In the genomic region with DNA sequence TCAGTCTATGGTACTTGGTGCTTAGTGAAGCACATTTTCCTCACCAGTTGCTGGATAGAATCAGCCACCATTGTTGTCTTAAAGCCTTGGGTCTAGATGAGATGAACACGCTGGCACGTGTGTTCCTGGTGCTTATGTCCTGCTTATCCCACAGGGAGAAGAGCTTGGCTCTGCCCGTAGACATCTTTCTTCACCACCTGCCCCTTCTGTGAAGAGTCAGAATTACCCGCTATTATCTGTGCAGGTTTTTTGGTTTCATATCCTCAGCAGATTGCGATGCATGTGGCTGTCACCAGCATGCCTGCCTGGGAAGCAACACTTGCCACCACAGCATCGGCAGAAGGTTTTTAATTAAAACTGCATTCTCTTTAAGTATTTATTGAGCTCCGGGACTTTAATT, we compare ENCODE assay signal across 16 mouse cellular contexts. TPM values are rescaled to one million over a fixed set of nuclear protein-coding genes. Genes with fewer than 3 reads are reported as not detected.
DNase-seq lines count a peak whose midpoint lies in the region; ATAC-seq and TF ChIP-seq lines count a peak whose summit lies in the region.
"Had no signal": no experiment of that assay in that cellular context is flagged by ENCODE, and none has a peak within 500 bp of the region (broad histone marks: within the 10 kb centered on the region; RNA-seq: fewer than 3 reads in every experiment).

No protein-coding gene starts in this region.

- TF ChIP-seq POLR2A in lung, adult 2 months (IDR thresholded peaks at IDR 0.05; ENCODE audit: borderline replicate concordance, extremely low read depth, low read depth, low read length), result no peak

- no peaks in the 10 kb centered on the region for H3K36me3 ChIP-seq in neural tube, embryonic 13.5 days
- H3K36me3 ChIP-seq: heart, embryonic 13.5 days; limb, embryonic 13.5 days; liver, embryonic 15.5 days had no signal

- H3K27ac ChIP-seq in neural tube, embryonic 13.5 days (replicated peaks), result no peak overlapping the region
- H3K27ac ChIP-seq: heart, embryonic 13.5 days; left cerebral cortex, adult 2 months; limb, embryonic 13.5 days; liver, embryonic 15.5 days had no signal

- H3K4me1 ChIP-seq in neural tube, embryonic 13.5 days (replicated peaks), result peaks cover 37% of the 10 kb centered on the region
- 0 out of 2 replicates have a peak, but pooled peaks cover 5% of the 10 kb centered on the region for H3K4me1 ChIP-seq in lung, adult 2 months (ENCODE audit: control insufficient read depth, insufficient read depth, low read length)

- H3K27me3 ChIP-seq in neural tube, embryonic 13.5 days, result peaks cover 45% of the 10 kb centered on the region

- H3K4me3 ChIP-seq in neural tube, embryonic 13.5 days, result no peak overlapping the region
- H3K4me3 ChIP-seq in lung, adult 2 months (replicated peaks; ENCODE audit: extremely low read depth, low read depth, low read length), result no peak overlapping the region
- H3K4me3 ChIP-seq: heart, embryonic 13.5 days; left cerebral cortex, adult 2 months; limb, embryonic 13.5 days; liver, embryonic 15.5 days had no signal

- TF ChIP-seq CTCF in lung, adult 2 months (IDR thresholded peaks at IDR 0.05; ENCODE audit: insufficient read depth, low read length), result no peak

- peak overlapping the region; percentile 59 for H3K4me2 ChIP-seq in neural tube, embryonic 13.5 days
- H3K4me2 ChIP-seq: heart, embryonic 13.5 days; limb, embryonic 13.5 days; liver, embryonic 15.5 days had no signal

- H3K9me3 ChIP-seq in neural tube, embryonic 13.5 days, result no peaks in the 10 kb centered on the region
- H3K9me3 ChIP-seq: heart, embryonic 13.5 days; limb, embryonic 13.5 days; liver, embryonic 15.5 days had no signal

- no peak overlapping the region for H3K9ac ChIP-seq in neural tube, embryonic 13.5 days
- H3K9ac ChIP-seq: heart, embryonic 13.5 days; limb, embryonic 13.5 days; liver, embryonic 15.5 days had no signal

- WGBS in neural tube, embryonic 13.5 days, result 70% methylated on average over 7 of the region's 7 CpGs
- WGBS in lung, adult 2 months, result 93% methylated on average over 7 of the region's 7 CpGs

- ATAC-seq in neural tube, embryonic 13.5 days (ENCODE audit: low read depth), result no peak

- peak; percentile 35 to 37 for DNase-seq in cerebellum, postnatal 25 days
- no peak for DNase-seq in cerebellum, postnatal 4 days (ENCODE audit: low spot score in 2 of 2)
- no peak for DNase-seq in neural tube, embryonic 10.5 days (ENCODE audit: extremely low spot score, low spot score)
- DNase-seq in layer of hippocampus, adult 9-11 months, result peak; percentile 62
- DNase-seq in frontal cortex, postnatal 10 days (ENCODE audit: low spot score in 2 of 2), result no peak
- no peak for DNase-seq in spleen, adult 12 weeks (ENCODE audit: low spot score)
- DNase-seq in lung, adult 2 months, result no peak
- DNase-seq: kidney, adult 11 months; kidney, postnatal 14 days; lung, postnatal 36 days; thymus, postnatal 14 days had no signal

RNA-seq across cellular contexts. Expression of a gene that starts 1.9 kb away (rescaled TPM):
- 19.8 and 22.3 TPM in 2 replicates for polyA plus RNA-seq in neural tube, embryonic 13.5 days (2015; fragmentation: Nextera tagmentation; extraction: Ambion mirVana)
- polyA plus RNA-seq in lung, adult 2 months (2012; rRNA removed), result 0.11 and 0.90 TPM in 2 replicates

RNA-seq across cellular contexts. Expression of a gene that starts 1.9 kb away (rescaled TPM):
- 53.6 and 58.2 TPM in 2 replicates for polyA plus RNA-seq in neural tube, embryonic 13.5 days (2015; fragmentation: Nextera tagmentation; extraction: Ambion mirVana)
- 62.6 and 74.0 TPM in 2 replicates for polyA plus RNA-seq in lung, adult 2 months (2012; rRNA removed)

RNA-seq across cellular contexts. Expression of a gene that starts 43.6 kb away (rescaled TPM):
- polyA plus RNA-seq in neural tube, embryonic 13.5 days (2015; fragmentation: Nextera tagmentation; extraction: Ambion mirVana), result 3.4 and 4.0 TPM in 2 replicates
- polyA plus RNA-seq in lung, adult 2 months (2012; rRNA removed), result 24.0 and 29.6 TPM in 2 replicates

RNA-seq across cellular contexts. Expression of a gene that starts 47.0 kb away (rescaled TPM):
- 86.0 and 107 TPM in 2 replicates for polyA plus RNA-seq in neural tube, embryonic 13.5 days (2015; fragmentation: Nextera tagmentation; extraction: Ambion mirVana)
- 38.8 and 52.2 TPM in 2 replicates for polyA plus RNA-seq in lung, adult 2 months (2012; rRNA removed)

Comparison
In these comparisons a context has a peak if more than half of its experiments do, and no peak if none do; other contexts are left out.
1. DNase-seq: peak in cerebellum, postnatal 25 days (2 of 2) and layer of hippocampus, adult 9-11 months (single experiment); none in cerebellum, postnatal 4 days (0 of 2), neural tube, embryonic 10.5 days (single experiment), frontal cortex, postnatal 10 days (0 of 2), spleen, adult 12 weeks (single experiment) and lung, adult 2 months (single experiment).
2. RNA of a gene that starts 1.9 kb away (polyA plus RNA-seq): 19.8 to 22.3 TPM in neural tube, embryonic 13.5 days; 0.11 to 0.90 TPM in lung, adult 2 months; every median in the first group is over 10 times any median in the second.